Mouse (Mus musculus) heart, adult 2 months (tissue): ENCODE results near the gene Abr.

Source experiments
- CTCF ChIP-seq: fragments of 200-600 bp; IDR thresholded peaks from 2 replicates; pipeline ENCODE4 v1.8.1; 2022; ENCODE audit warnings: antibody characterized with exemption, mild to moderate bottlenecking, moderate library complexity
- POLR2A ChIP-seq: fragments of 200-500 bp; IDR thresholded peaks from 2 replicates; pipeline ENCODE4 v1.6.1; 2011; ENCODE audit warnings: mild to moderate bottlenecking, low read depth, low read length, control low read depth; ENCODE audit not compliant: insufficient read depth

DNA sequence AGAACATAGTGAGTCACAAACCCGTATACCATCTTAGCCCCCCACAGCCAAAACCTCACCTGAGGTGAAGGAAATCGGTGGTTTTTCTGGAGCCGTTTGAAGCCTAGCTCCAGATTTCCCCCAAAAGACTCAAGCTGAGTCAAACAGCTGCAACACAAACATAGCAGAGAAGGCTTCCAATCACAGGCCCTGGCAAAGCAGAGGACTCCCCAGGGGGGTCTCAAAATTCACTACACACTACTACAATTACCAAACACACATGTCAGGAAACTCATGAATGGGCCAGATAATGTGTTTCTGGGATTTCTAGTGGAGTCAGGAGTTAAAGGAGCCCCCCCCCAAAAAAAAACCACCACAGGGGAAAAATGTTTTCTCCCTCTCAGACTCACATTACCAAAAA lies 56.0 kb downstream of the Abr start:
- TF ChIP-seq CTCF (no peak), POLR2A (no peak)
